Mouse (Mus musculus) CH12F3 (cell line): ENCODE data around the gene Jmjd1c.

Experiments
- in situ Hi-C: fragments of 300-500 bp; cut with MboI; formaldehyde crosslinking; loops from 2 replicates; pipeline ENCODE4 v1.14.3; 2020; ENCODE audit warnings: low sequenced_read_pairs

Jmjd1c gene

DNA sequence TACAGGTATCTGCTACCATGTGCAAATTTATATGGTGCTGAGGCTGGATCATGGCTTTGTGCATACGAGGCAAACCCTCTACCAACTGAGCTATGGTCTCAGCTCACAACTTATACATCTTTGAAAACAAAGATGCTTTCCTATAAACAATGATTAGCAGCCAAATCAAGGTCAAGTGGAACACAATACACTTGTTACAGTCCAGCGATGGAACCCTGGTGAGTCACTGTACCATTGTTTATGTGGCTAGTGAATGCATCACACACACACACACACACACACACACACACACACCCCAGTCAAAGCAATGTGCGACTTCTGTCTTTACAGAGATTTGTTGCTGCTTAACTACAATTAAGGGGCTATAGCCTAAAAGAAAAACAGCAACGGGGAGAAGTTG, 24.5 kb upstream of the Jmjd1c start:
- in situ Hi-C loops = no loop called here

DNA sequence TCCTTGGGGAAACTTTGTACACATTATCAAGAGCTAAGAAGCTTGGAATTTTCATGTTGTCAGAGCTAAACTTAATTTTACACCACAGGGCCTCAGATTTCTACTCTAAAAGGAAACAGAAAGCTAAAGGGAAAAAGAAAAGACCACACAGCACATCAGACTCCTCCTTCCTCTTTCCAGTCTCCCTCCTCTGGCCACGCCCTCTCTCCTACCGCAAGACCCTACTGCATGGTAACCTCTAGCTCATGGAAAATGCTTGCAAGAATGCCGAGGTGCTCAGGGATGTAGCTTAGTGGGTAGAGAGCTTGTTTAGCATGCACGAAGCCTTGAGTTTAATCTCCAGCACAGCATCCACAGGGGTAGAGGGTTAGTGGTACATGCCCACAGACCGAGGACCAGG, 24.0 kb upstream of the Jmjd1c start:
- in situ Hi-C loops = no loop called here

DNA sequence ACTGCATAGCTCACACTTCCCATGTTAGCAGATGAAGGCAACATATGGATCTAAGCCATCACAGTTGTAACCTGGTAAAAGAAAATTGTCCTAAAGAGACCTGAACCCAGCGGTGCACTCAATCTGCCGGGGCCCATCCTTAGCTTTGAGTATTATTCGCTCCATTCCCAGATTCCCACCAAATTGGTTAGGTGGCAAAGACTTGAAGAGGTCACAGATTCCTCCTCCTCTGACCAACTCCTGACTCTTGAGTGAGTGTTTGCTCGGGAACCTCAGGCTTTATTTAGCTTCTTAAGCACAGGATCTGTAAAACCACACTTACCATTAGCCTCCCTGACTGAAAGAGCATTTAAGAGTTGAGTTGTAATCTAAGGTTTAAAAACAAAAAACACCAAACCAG, 23.3 kb upstream of the Jmjd1c start:
- in situ Hi-C loops = no loop called here

DNA sequence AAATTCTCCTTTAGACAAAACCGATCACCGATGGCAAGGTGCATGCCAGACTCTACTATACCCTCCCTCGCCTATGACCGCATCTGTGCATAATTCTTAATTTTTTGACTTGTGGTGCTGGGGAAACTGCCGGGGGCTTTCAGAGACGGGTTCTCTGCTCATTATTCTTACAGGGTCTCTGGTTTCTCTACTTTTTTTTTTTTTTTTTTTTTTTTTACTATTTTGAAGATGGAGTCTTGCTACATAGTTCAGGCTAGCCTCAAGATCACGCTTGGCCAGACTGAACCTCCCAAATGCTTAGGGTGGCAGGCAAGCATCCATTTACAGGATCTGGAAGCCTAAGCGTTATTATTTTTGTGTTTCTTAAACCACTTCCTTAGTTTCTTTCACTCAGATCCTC, 22.3 kb upstream of the Jmjd1c start:
- in situ Hi-C loops = no loop called here

DNA sequence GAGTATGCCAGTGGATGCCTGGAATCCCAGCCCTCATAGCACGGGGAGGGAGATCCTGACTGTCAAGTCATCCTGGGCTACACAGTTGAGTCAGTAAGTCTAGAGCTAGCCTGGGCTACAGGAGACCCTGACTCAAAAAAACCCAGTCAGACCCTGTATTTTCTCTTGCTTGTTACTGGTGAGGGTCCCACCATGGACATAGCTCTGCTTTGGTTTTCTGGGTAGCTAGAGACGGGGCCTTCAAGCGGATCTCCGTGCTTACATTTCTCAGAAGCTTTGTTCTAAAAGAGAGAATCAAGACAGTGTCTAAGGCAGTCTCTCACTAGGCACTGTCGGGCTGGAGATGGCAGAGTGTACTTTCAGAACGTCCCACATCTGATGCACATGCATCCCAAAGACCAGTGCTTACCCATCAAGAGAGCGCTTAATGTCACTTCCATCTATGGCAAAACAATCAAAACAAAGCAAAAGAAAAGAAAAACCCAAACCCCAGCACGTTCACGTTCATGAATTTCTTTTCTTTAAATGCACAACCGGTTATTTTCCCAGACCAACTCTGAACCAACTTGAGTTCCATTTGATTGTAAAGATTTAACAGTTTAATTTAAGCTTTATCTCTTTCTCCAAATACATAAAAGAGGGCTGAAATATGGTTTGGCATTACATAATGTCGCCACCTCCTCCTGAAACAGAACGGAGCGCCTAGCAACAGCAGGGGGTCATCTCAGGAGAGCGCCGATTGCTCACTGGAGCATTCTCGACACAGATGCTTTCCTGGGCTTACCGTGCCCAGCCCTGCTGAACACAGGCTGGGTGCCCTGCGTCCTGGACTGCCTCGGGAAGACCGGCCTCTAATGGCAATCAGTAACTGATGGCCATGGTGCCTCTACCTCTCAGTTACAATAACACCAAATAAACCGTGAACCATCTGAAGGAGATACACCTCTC, 19.7 kb upstream of the Jmjd1c start:
- in situ Hi-C loops = no loop called here

DNA sequence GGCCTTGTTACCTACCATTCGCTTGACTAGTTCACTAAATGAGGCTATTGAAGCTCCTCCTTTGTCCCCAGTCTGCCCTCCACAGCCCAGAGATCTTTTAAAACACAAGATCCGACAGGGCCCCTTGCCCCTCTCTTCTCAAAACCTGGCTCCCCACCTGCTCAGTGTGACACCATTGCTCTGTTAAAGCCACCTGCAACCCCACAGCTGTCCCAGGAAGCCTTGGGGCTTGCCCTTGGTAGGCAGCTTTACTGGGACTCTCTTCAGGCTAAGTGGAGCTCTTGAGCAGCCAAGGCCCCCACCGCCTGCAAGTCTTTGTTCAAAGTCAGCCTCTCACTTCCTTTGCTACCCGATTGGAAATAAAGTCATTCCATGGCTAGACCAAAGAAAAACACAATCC, 16.9 kb upstream of the Jmjd1c start:
- in situ Hi-C loops = no loop called here

DNA sequence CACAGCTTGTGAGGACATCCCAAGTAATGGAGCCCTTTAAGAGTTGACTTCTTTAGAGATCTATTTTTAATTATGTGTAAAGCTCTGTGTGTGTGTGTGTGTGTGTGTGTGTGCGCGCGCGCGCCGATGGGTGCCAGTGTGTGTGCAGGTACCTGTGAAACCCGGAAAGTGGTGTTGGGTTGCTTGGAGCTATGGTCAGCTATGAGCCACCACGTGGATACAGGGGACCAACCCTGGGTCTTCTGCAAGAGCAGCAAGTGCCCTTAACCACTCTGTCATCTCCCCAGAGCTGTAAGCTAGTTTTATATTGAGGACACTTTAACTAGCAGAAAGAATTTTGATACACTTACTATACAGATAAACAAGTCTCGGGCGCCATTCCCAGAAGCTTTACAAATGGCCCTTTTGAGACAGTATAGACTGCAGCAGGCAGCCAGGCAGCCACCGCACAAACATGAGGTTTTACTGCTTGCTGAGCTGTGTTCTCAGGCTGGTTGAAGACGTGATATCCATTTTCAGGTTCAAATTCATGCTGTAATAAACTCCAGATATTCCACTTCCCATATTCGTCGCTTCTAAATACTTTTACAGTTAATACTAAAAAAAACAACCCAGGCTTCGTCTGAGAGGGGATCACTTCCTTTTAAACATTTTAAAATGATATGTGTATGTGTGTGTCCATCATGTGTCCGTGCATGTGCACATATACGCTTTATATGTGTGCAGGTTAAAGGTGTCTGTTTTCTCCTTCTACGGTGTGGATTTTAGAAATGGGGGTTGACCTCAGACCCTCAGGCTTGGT, 14.5 kb upstream of the Jmjd1c start:
- in situ Hi-C loops = no loop called here

DNA sequence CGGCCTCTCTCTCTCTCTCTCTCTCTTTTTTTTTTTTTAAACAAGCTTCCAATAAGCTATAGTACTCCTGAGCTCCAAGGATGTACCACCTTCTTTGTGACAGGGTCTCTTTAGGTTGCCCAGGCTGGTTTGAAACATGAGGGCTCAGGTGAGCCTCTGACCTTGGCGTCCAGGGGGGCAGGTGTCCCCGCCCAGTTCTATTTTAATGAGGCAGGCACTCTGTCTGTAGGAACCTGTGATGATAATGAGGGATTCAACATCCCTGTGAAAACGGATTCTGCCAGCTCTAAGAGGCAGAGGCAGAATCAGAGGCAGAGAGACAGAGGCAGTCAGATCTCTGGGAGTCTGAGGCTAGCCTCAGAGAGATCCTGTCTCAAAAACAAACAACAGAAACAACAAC, 13.4 kb upstream of the Jmjd1c start:
- in situ Hi-C loops = no loop called here

DNA sequence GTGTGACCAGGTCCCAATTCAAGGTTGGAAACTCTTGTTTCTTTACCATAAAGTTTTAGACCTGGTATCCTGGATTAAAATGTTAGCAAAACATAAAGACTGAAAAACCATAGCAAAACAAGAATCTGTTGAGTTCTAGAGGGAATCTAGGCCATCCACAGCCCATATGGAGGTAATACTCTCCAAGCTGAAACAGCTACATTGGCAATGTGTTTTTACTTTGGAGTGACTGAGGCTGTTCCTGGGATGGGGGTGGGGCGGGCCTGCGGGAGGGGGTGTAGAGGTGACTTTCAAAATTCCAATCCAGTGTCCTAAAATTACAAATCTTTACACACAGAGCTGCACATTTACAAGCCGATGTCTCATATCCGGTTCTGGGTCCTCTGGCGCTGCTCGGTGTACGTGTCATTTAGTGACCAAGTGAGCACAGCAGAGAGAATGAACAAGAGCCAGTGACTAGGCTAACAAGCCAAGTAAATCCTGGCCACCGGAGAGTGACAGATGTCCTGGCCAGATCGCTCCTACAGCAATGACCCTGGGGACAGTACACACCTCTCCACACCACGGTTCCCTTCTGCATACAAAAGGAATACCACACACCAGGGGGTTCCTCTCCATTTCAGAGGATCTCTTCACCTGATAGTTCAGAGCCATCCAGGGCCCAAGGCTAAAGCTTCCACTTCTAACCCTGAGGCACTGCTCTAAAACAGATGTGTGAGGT, 12.3 kb upstream of the Jmjd1c start:
- in situ Hi-C loops = no loop called here

DNA sequence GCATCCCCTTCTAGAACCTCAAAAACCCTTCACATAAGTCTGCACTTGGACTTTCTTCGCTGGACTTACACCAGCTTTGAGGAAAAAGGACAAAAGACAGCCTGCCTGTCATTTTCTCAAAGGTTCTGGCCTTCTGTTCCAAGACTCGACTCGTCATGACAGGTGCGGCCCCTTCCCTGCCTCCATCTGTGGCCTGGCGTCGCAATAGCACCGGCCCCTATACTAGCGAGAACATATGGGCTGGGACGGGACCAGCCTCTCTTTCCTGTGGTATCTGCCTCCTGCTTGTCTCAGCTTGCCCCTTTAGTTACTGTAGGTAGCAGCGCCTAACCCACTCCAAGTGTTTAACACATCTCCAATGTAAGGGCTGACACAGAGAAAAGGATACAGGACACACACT, 10.8 kb upstream of the Jmjd1c start:
- in situ Hi-C loops = no loop called here

DNA sequence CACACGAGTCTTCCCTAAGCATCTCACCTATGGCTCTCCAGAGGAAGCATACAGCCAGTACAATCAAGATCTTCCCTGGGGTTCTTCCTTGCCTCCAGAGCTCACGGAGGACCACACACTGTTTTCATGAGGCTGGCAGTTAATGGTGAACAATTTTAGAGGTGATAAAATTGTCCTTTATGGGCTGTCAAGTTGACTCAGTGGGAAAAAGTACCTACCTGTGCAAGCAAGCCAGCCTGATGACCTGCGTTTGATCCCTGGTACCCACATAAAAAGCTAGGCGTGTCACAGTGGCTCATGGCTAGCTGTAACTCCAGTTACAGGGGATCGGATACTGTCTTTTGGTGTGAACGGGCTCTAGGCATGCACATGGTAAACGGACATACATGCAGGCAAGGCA, 10.0 kb upstream of the Jmjd1c start:
- in situ Hi-C loops = no loop called here

DNA sequence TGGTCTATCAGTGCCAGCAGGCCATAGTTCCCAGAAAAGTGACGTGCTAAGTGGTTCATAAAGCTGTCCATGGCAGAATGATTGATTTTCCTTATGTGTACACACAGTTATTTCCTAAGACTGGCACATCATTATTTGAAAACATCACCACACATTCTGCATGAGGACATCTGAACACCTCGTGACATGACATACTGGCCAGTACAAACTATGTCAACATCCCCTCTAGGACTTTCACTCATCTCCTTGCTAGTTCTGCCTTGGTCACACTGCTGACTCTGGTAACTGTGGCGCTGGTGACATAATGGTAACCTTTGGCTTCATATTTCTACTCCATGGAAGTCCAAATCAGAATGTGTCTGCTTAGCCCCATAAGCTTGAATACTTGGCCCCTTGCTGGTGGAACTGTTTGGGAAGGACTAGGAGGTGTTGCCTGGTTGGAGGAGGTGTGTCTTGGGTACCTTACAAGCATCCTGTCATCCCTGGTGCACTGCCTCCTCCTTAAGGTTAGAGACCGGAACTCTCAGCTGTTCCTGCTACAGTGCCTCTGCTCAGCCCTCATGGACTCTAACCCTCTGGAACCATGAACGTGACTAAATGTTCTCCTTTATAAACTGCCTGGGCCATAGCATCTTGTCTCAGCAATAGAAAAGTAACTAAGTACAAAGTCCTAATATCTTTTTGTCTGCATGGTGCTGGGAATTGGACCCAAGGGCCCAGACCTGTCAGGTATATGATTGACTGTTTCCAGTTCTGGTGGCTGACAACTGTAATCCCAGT, 8.3 kb upstream of the Jmjd1c start:
- in situ Hi-C loops = no loop called here

DNA sequence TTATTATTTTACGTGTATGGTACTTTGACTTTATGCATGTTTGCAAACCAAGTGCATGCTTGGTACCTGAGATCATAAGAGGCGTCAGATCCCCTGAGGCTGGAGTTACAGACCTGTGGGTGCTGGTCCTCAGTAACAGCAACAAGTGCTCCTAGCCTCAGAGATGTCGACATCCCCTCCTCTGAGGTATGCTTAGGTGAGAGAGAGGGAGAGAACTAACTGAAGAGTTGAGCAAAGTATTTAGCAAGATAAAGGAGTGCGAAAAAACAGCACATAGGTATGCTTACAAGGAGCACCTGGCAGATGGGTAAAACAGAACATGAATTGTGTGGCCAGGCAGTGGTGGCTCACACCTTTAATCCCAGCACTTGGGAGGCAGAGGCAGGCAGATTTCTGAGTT, 5.3 kb upstream of the Jmjd1c start:
- in situ Hi-C loops = no loop called here

DNA sequence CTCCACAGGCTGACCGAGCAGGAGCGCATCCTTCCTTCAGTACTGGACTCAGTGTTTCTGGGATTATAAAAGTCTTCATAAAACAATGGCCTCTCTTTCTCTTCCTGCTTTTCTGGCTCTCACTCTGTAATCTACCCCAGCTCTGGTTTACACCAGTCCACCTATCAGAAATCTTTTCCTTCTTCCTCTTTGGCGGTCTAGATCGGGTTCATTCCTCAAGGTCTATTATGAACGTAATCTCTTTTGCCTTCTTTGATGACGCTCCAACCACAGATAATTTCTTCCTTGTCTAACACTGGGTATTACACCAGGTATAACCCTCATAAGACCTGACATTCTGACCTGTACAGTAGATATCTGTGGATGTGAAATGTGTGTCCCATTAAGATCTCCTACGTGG, 1.0 kb upstream of the Jmjd1c start:
- in situ Hi-C loops = no loop called here

DNA sequence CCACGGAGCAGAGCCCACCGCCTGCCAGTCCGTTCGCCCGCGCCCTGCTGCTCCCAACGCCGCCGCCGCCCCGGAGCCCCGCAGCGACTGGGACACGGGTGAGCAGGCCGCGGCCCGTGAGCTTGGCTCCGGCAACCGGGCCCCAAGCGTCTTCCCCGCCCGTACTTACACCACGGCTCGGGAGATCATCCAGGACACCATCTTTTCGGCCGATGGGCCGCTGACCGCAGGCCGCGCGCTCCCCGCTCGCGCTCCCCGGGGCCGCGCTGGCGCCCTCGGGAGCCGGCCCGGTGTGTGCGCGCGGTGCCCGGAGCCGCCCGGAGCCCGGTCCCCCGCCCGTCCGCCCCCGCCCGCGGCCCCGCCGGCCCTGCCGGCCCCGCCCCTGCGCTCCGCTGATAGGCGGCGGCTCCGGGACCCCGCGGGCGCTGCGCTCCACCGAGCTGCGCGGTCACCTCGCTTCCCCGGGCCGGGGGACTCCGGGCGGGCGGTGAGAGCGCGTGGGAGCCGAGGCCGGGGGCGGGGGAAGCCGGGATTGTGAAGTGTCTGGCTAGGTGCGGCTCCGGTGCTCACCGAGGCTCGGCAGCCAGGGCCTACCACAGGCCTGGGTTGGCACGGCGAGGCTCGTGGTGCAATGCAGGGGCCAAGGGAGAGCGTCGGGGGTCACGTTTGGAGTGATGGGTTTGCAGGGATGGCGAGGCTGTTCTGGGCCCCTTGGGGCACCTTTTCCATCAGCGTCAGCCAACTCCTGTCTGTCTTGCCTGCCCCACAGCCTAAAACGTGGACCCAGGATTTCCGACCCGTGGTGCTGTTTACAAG, 904 bp downstream of the Jmjd1c start, which contains the start of gene Reep3:
Gene Reep3 (minus strand): TSS at position 325 of the 816 bp plus-strand sequence.
- in situ Hi-C loops = no loop called here

DNA sequence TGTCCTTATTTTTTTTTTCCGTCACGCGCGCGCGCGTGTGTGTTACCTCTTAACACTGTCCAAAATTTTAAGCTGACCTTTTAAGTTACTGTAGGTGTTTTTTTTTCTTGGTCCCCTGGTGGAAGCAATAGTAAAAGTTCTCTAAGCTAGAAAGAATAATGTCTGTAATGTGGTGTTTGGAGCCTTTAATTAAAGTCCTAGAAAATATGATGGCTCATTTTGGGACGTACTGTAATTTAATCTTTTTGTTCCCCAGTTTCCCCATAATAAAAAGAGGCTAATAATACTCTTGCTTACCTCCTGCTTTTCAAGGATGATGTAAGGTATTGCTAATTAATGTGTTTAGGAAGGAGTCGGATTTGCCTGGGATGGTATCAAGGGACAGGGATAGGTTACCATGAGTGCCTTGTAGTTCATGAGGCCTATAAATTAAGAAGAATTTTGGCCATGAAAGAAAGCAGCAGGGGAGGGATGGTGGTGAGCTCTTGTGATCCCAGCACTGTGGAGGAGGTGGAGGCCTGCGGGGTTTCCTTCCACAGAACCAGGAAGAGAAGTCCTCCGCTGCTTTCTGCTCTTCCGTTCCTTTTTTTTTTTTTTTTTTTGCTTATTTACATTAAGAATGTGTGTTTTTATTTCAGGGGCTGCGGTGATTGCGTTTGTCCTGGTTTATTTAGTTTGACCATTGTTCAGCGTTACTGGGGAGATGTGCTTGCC, 1.7 kb downstream of the Jmjd1c start:
- in situ Hi-C loops = no loop called here

DNA sequence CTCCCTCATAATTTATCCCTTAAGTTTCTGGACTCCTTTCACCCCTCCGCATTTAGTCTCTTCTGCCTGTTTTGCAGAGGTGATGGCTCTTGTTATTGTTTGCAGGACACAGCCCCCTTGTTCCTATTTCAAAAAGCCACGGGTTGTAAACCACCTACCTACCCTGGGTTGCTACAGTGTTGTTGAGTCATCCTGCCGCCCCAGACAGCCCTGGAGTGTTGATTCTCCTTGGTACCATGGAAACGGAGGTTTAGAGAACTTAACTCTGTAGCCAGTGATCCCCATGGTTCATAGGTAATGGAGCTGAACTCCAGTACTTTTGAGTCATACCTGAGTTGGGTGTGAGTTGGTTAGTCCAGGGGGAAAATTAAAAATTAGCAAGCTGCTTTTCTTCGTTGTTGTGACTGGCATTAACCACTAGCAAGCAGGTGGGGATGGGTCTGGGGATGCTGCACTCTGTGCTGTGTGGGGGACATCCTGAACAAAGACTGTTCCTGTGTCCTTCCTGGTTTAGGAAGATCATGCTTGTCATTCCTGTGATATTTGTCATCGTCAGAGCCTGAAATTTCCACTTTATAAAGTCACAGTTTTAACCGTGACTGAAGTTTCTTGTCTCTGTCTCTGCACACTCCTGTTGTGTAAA, 2.6 kb downstream of the Jmjd1c start:
- in situ Hi-C loops = no loop called here

DNA sequence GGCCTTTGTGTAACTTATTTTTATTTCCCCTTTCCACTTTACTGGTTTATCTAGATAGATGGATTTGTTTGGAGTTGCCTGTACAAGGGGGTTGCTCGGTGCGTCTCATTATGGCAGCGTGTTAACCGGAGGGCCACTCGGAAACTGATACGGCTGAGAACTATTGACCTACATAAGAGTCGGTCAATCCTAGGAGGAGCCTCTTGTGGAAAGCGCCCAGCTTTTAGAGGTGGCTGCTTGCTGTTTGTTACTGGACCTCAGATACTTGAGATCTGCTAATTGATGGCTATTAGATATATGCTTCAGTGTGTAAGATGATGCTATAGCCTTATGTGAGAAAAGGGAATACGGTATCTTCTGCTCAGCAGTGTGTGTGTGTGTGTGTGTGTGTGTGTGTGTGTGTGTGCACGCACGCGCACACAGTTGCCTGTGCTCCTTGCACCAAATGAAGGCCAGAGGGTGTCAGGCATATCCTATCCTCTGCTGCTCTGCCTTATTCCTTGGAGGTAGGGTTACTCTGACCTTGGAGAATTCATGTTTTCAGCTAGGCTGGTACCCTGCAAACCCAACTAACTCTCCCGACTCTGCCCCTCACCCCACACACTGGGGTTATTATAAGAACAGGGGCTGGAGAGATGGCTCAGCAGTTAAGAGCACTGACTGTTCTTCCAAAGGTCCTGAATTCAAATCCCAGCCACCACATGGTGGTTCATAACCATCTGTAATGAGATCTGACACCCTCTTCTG, 3.4 kb downstream of the Jmjd1c start:
- in situ Hi-C loops = no loop called here
